Mouse (Mus musculus): Measurements from ENCODE around the gene Vmn1r84.

Gene Vmn1r84

GRCm38 (mm10) chr7:12369173-12369572 is at the start of gene Vmn1r84:
Vmn1r84 (minus strand) TSS chr7:12369273.
- DNase-seq (ENCODE audit: low spot score in 2 of 2) = no peak

- DNase-seq (ENCODE audit: low spot score in 2 of 2) = no peak
These were observed 39.7 kb downstream of the Vmn1r84 start, which contains the start of gene Vmn1r83 for GRCm38 (mm10) chr7:12329381-12329780. Vmn1r83 (minus strand) TSS chr7:12329481.
